Mouse (Mus musculus): ENCODE measurements at regions not wholly inside any gene's neighbourhood (a gene's known extent, or its start where the extent isn't known, plus 50 kb on each side); places are given as distances from the start of the nearest gene placed in this dataset.

GRCm38 (mm10) chr14:105779760-105780159 is 116.9 kb downstream of the Spry2 start:
- DNase-seq (ENCODE audit: low read depth), result no peak

GRCm38 (mm10) chr14:105779349-105779748 is 117.3 kb downstream of the Spry2 start:
- no peak for DNase-seq (ENCODE audit: low read depth)

GRCm38 (mm10) chr14:105773674-105774073 is 122.9 kb downstream of the Spry2 start:
- no peak for DNase-seq (ENCODE audit: low read depth)

GRCm38 (mm10) chr14:105767100-105767499 is 129.5 kb downstream of the Spry2 start:
- DNase-seq (ENCODE audit: low read depth), result no peak

GRCm38 (mm10) chr14:105752509-105753375 is 143.9 kb downstream of the Spry2 start:
- no peak for DNase-seq (ENCODE audit: low read depth)

- no peak for DNase-seq (ENCODE audit: low read depth)
These were observed 144.9 kb downstream of the Spry2 start for GRCm38 (mm10) chr14:105751762-105752161.

- DNase-seq (ENCODE audit: low read depth), result no peak
These were observed 152.0 kb downstream of the Spry2 start for GRCm38 (mm10) chr14:105744578-105744977.

- DNase-seq (ENCODE audit: low read depth), result no peak
These were observed 152.5 kb downstream of the Spry2 start for GRCm38 (mm10) chr14:105744125-105744524.

- no peak for DNase-seq (ENCODE audit: low read depth)
These were observed 155.7 kb downstream of the Spry2 start for GRCm38 (mm10) chr14:105740889-105741288.

- no peak for DNase-seq (ENCODE audit: low read depth)
These were observed 158.1 kb downstream of the Spry2 start for GRCm38 (mm10) chr14:105738568-105738967.

- no peak for DNase-seq (ENCODE audit: low read depth)
These were observed 160.3 kb downstream of the Spry2 start for GRCm38 (mm10) chr14:105736352-105736751.

GRCm38 (mm10) chr14:105734291-105734690 is 162.3 kb downstream of the Spry2 start:
- DNase-seq (ENCODE audit: low read depth), result no peak

- DNase-seq (ENCODE audit: low read depth), result no peak
These were observed 163.4 kb downstream of the Spry2 start for GRCm38 (mm10) chr14:105733013-105733728.

GRCm38 (mm10) chr14:105732221-105733012 is 164.2 kb downstream of the Spry2 start:
- DNase-seq (ENCODE audit: low read depth), result peak; percentile 10

- DNase-seq (ENCODE audit: low read depth), result peak; percentile 11
These were observed 165.8 kb downstream of the Spry2 start for GRCm38 (mm10) chr14:105730786-105731185.

- DNase-seq (ENCODE audit: low read depth), result no peak
These were observed 167.8 kb downstream of the Spry2 start for GRCm38 (mm10) chr14:105728841-105729240.

- no peak for DNase-seq (ENCODE audit: low read depth)
These were observed 170.9 kb downstream of the Spry2 start for GRCm38 (mm10) chr14:105725741-105726140.

- no peak for DNase-seq (ENCODE audit: low read depth)
These were observed 173.7 kb downstream of the Spry2 start for GRCm38 (mm10) chr14:105722923-105723322.

- DNase-seq (ENCODE audit: low read depth), result no peak
These were observed 175.0 kb downstream of the Spry2 start for GRCm38 (mm10) chr14:105721576-105721975.

GRCm38 (mm10) chr14:105720816-105721510 is 175.7 kb downstream of the Spry2 start:
- DNase-seq (ENCODE audit: low read depth), result no peak

- no peak for DNase-seq (ENCODE audit: low read depth)
These were observed 177.8 kb downstream of the Spry2 start for GRCm38 (mm10) chr14:105718676-105719441.

All from c-Kit-positive CD71-positive TER-119-negative erythroid progenitor cells, embryonic 14.5 days (primary cell).